Comparison of ENCODE assay signal across 16 mouse cellular contexts in the genomic region with DNA sequence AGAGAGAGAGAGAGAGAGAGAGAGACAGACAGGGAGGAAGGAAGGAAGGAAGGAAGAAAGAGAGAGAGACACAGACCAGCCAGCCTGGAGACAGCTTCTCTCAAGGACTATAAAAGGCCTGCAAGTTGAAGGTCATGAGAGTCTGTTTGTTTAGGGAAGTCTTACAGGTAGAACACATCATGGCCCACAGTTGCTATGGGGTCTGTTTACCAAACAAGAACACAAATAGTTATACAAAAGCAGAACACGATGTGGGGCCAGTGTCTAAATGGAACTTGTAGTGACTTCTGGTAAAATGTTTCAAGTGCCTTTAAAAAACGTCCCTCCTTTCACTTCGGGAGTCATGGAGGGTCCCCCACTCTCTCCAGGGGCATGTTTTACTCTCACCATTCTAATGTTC.
DNase-seq lines count a peak whose midpoint lies in the region; ATAC-seq and TF ChIP-seq lines count a peak whose summit lies in the region.
"Had no signal": no experiment of that assay in that cellular context is flagged by ENCODE, and none has a peak within 500 bp of the region (broad histone marks: within the 10 kb centered on the region; RNA-seq: fewer than 3 reads in every experiment).

No protein-coding gene starts in this region.

- H3K4me3 ChIP-seq in gastrocnemius, adult 2 months, result no peak overlapping the region
- no peak overlapping the region for H3K4me3 ChIP-seq in heart, embryonic 16.5 days (ENCODE audit: low read length)
- no peak overlapping the region for H3K4me3 ChIP-seq in cerebellum, adult 2 months (replicated peaks; ENCODE audit: insufficient read depth, low read depth, low read length)
- H3K4me3 ChIP-seq: embryonic facial prominence, embryonic 12.5 days; forebrain, embryonic 10.5 days; limb, embryonic 12.5 days; midbrain, embryonic 13.5 days had no signal

- ATAC-seq in heart, embryonic 16.5 days (replicated peaks; ENCODE audit: extremely low read depth, insufficient read depth, low FRiP score), result no peak

- H3K4me2 ChIP-seq in heart, embryonic 16.5 days (ENCODE audit: low read depth, low read length), result peak overlapping the region; percentile 11; the same call in 1 of the 2 replicates
- H3K4me2 ChIP-seq: embryonic facial prominence, embryonic 12.5 days; limb, embryonic 12.5 days; lung, embryonic 14.5 days had no signal

- WGBS in heart, embryonic 16.5 days, result 32% methylated on average over 3 of the region's 3 CpGs
- 93% methylated on average over 3 of the region's 3 CpGs for WGBS in cerebellum, adult 2 months

- 0 out of 2 replicates have a peak, but pooled peaks cover 3% of the 10 kb centered on the region for H3K36me3 ChIP-seq in heart, embryonic 16.5 days (ENCODE audit: control insufficient read depth, insufficient read depth)
- H3K36me3 ChIP-seq in splenic B cell, adult 2 months (ENCODE audit: control insufficient read depth, insufficient read depth, low read length, poor library complexity, severe bottlenecking), result peaks cover 6% of the 10 kb centered on the region
- H3K36me3 ChIP-seq: embryonic facial prominence, embryonic 12.5 days; limb, embryonic 12.5 days; midbrain, embryonic 13.5 days had no signal

- H3K27ac ChIP-seq in gastrocnemius, adult 2 months, result peak overlapping the region; percentile 52; the same call in 1 of the 2 replicates
- peak overlapping the region; percentile 69 for H3K27ac ChIP-seq in heart, embryonic 16.5 days (ENCODE audit: low read length)
- H3K27ac ChIP-seq in cerebellum, adult 2 months (ENCODE audit: insufficient read depth, low read length), result no peak overlapping the region
- H3K27ac ChIP-seq: embryonic facial prominence, embryonic 12.5 days; limb, embryonic 12.5 days had no signal

- intact Hi-C loops in gastrocnemius, adult 2 months (cut with DNase I), result no loop called here

- DNase-seq in gastrocnemius, adult 2 months, result no peak
- DNase-seq in gastrocnemius, adult 8-10 months (ENCODE audit: low spot score in 2 of 2), result no peak
- DNase-seq in lung, postnatal 36 days, result peak; percentile 65
- DNase-seq in lung, adult 18-20 months, result no peak
- DNase-seq in splenic B cell, adult 2 months (ENCODE audit: low read depth, low spot score), result peak; percentile 83
- no peak for DNase-seq in spleen, adult 18-20 months
- DNase-seq in cerebellum, adult 2 months, result no peak
- DNase-seq: cerebellum, adult 9-11 months; kidney, adult 18-20 months; kidney, postnatal 36 days; lung, embryonic 14.5 days had no signal

- peaks cover 48% of the 10 kb centered on the region for H3K4me1 ChIP-seq in heart, embryonic 16.5 days (ENCODE audit: control insufficient read depth, insufficient read depth, low read length)
- no peaks in the 10 kb centered on the region; the same call in 1 of the 2 replicates for H3K4me1 ChIP-seq in cerebellum, adult 2 months (ENCODE audit: control insufficient read depth, insufficient read depth, low read length)

- no peaks in the 10 kb centered on the region for H3K27me3 ChIP-seq in heart, embryonic 16.5 days (ENCODE audit: control insufficient read depth, insufficient read depth, low read length)
- H3K27me3 ChIP-seq in splenic B cell, adult 2 months (ENCODE audit: control insufficient read depth, insufficient read depth, low read length, poor library complexity, severe bottlenecking), result no peaks in the 10 kb centered on the region
- no peaks in the 10 kb centered on the region for H3K27me3 ChIP-seq in cerebellum, adult 2 months (ENCODE audit: control insufficient read depth, insufficient read depth, low read length)
- H3K27me3 ChIP-seq: embryonic facial prominence, embryonic 12.5 days; midbrain, embryonic 13.5 days had no signal

- H3K9ac ChIP-seq in heart, embryonic 16.5 days (ENCODE audit: low read length), result 0 out of 2 replicates have a peak overlapping the region, but pooled peaks have one; percentile 17
- H3K9ac ChIP-seq: embryonic facial prominence, embryonic 12.5 days; limb, embryonic 12.5 days; lung, embryonic 14.5 days had no signal

- TF ChIP-seq POLR2A in cerebellum, adult 2 months (IDR thresholded peaks at IDR 0.05; ENCODE audit: borderline replicate concordance, insufficient read depth, low read length), result no peak

- no peak for TF ChIP-seq CTCF in gastrocnemius, adult 2 months (IDR thresholded peaks at IDR 0.05)
- TF ChIP-seq CTCF in cerebellum, adult 2 months (IDR thresholded peaks at IDR 0.05; ENCODE audit: borderline replicate concordance, insufficient read depth, low read depth, low read length), result no peak

- H3K9me3 ChIP-seq in heart, embryonic 16.5 days (replicated peaks; ENCODE audit: control insufficient read depth, low read length), result no peaks in the 10 kb centered on the region
- H3K9me3 ChIP-seq: embryonic facial prominence, embryonic 12.5 days; forebrain, embryonic 10.5 days; limb, embryonic 12.5 days; midbrain, embryonic 13.5 days had no signal

Comparison
In these comparisons a context has a peak if more than half of its experiments do, and no peak if none do; other contexts are left out.
1. DNase-seq: peak in lung, postnatal 36 days (single experiment) and splenic B cell, adult 2 months (single experiment); none in gastrocnemius, adult 2 months (single experiment), gastrocnemius, adult 8-10 months (0 of 2), lung, adult 18-20 months (0 of 2), spleen, adult 18-20 months (0 of 2) and cerebellum, adult 2 months (0 of 2).